Mouse (Mus musculus) liver, embryonic 14.5 days (tissue): ENCODE results near the gene 1600002K03Rik.

Experiments
- CTCF ChIP-seq: IDR thresholded peaks from 2 replicates; pipeline ENCODE4 v1.5.1; 2016; ENCODE audit warnings: antibody characterized with exemption, low read depth, control low read depth
- EP300 ChIP-seq: IDR thresholded peaks from 2 replicates; pipeline ENCODE4 v1.6.1; 2016; ENCODE audit warnings: antibody characterized with exemption, low read depth

- TF ChIP-seq CTCF (no peak), EP300 (no peak)
Measured at GRCm38 (mm10) chr10:80144159-80144558, 28.6 kb upstream of the 1600002K03Rik start.
